Mouse (Mus musculus): ENCODE measurements at regions not wholly inside any gene's neighbourhood (a gene's known extent, or its start where the extent isn't known, plus 50 kb on each side); places are given as distances from the start of the nearest gene placed in this dataset.
"Not testable (repeated sequence)": the region's sequence is repeated elsewhere in the genome, so short reads cannot be mapped to it uniquely, and the experiment has no call there.

GRCm38 (mm10) chr3:9133991-9134390 lies 475.9 kb downstream of the Zfp704 start:
- DNase-seq (ENCODE audit: low read depth, low spot score) = no peak

- no peak for DNase-seq (ENCODE audit: low read depth, low spot score)
These were observed 477.7 kb downstream of the Zfp704 start for GRCm38 (mm10) chr3:9132104-9132751.

- peak; percentile 77 for DNase-seq (ENCODE audit: low read depth, low spot score)
These were observed 478.5 kb downstream of the Zfp704 start for GRCm38 (mm10) chr3:9131366-9131765.

- no peak for DNase-seq (ENCODE audit: low read depth, low spot score)
These were observed 481.5 kb downstream of the Zfp704 start for GRCm38 (mm10) chr3:9128407-9128806.

GRCm38 (mm10) chr3:9123079-9123478 lies 486.8 kb downstream of the Zfp704 start:
- DNase-seq (ENCODE audit: low read depth, low spot score) = no peak

- no peak for DNase-seq (ENCODE audit: low read depth, low spot score)
These were observed 492.0 kb downstream of the Zfp704 start for GRCm38 (mm10) chr3:9117913-9118312.

GRCm38 (mm10) chr3:9113410-9113809 lies 496.5 kb downstream of the Zfp704 start:
- DNase-seq (ENCODE audit: low read depth, low spot score) = no peak

GRCm38 (mm10) chr3:9110741-9111140 lies 499.1 kb downstream of the Zfp704 start:
- DNase-seq (ENCODE audit: low read depth, low spot score) = peak; percentile 84

- DNase-seq (ENCODE audit: low read depth, low spot score) = no peak
These were observed 499.9 kb downstream of the Zfp704 start for GRCm38 (mm10) chr3:9109991-9110390.

- DNase-seq (ENCODE audit: low read depth, low spot score) = no peak
These were observed 500.4 kb downstream of the Zfp704 start for GRCm38 (mm10) chr3:9109485-9109884.

- peak; percentile 92 for DNase-seq (ENCODE audit: low read depth, low spot score)
These were observed 502.0 kb downstream of the Zfp704 start for GRCm38 (mm10) chr3:9107766-9108410.

GRCm38 (mm10) chr3:9105191-9105926 lies 504.5 kb downstream of the Zfp704 start:
- DNase-seq (ENCODE audit: low read depth, low spot score) = peak; percentile 35

GRCm38 (mm10) chr3:9103456-9103855 lies 506.4 kb downstream of the Zfp704 start:
- DNase-seq (ENCODE audit: low read depth, low spot score) = no peak

GRCm38 (mm10) chr3:9101240-9101639 lies 508.6 kb downstream of the Zfp704 start:
- no peak for DNase-seq (ENCODE audit: low read depth, low spot score)

GRCm38 (mm10) chr3:9100761-9101160 lies 509.1 kb downstream of the Zfp704 start:
- DNase-seq (ENCODE audit: low read depth, low spot score) = no peak

GRCm38 (mm10) chr3:9098441-9098840 lies 511.4 kb downstream of the Zfp704 start:
- DNase-seq (ENCODE audit: low read depth, low spot score) = peak; percentile 71

- DNase-seq (ENCODE audit: low read depth, low spot score) = no peak
These were observed 525.8 kb downstream of the Zfp704 start for GRCm38 (mm10) chr3:9084134-9084533.

GRCm38 (mm10) chr3:9082061-9082460 lies 527.8 kb downstream of the Zfp704 start:
- peak; percentile 90 for DNase-seq (ENCODE audit: low read depth, low spot score)

- peak; percentile 61 for DNase-seq (ENCODE audit: low read depth, low spot score)
These were observed 531.7 kb downstream of the Zfp704 start for GRCm38 (mm10) chr3:9078201-9078600.

GRCm38 (mm10) chr3:9076696-9077095 lies 533.2 kb downstream of the Zfp704 start:
- DNase-seq (ENCODE audit: low read depth, low spot score) = peak; percentile 85

GRCm38 (mm10) chr3:9072471-9072870 lies 537.4 kb downstream of the Zfp704 start:
- DNase-seq (ENCODE audit: low read depth, low spot score) = not testable (repeated sequence)

GRCm38 (mm10) chr3:9067048-9067447 lies 542.8 kb downstream of the Zfp704 start:
- DNase-seq (ENCODE audit: low read depth, low spot score) = peak; percentile 80

GRCm38 (mm10) chr3:9066374-9066773 lies 543.5 kb downstream of the Zfp704 start:
- DNase-seq (ENCODE audit: low read depth, low spot score) = no peak

Data from R1 (cell line).